Mouse (Mus musculus) cerebellum, adult 2 months (tissue): ENCODE data around the gene Tnrc6b. TPM values are rescaled to one million over a fixed set of nuclear protein-coding genes. Genes with fewer than 3 reads are reported as not detected.

Experiments used
- DNase-seq, 2 experiments: peaks; one replicate each; pipeline ENCODE4 v3.0.0; 2021
- H3K27ac ChIP-seq: fragments of 200-500 bp; 2 replicates; pipeline ENCODE4 v1.5.1; 2012; ENCODE audit warnings: low read length, control low read depth, inconsistent platforms; ENCODE audit not compliant: insufficient read depth
- H3K27me3 ChIP-seq: fragments of 200-500 bp; 2 replicates; pipeline ENCODE4 v1.6.1; 2012; ENCODE audit warnings: inconsistent platforms, mild to moderate bottlenecking, low read length, moderate library complexity; ENCODE audit not compliant: control insufficient read depth, insufficient read depth
- H3K4me1 ChIP-seq: fragments of 200-500 bp; 2 replicates; pipeline ENCODE4 v1.6.1; 2011; ENCODE audit warnings: low read length; ENCODE audit not compliant: control insufficient read depth, insufficient read depth
- H3K4me3 ChIP-seq: fragments of 200-500 bp; replicated peaks from 2 replicates; pipeline ENCODE3; 2011; ENCODE audit warnings: mild to moderate bottlenecking, low read depth, low read length, control low read depth; ENCODE audit not compliant: insufficient read depth
- CTCF ChIP-seq: fragments of 200-500 bp; IDR thresholded peaks from 2 replicates; pipeline ENCODE4 v1.5.1; 2011; ENCODE audit warnings: low read depth, mild to moderate bottlenecking, control low read depth, low read length, moderate library complexity, borderline replicate concordance; ENCODE audit not compliant: insufficient read depth
- POLR2A ChIP-seq: fragments of 200-500 bp; IDR thresholded peaks from 2 replicates; pipeline ENCODE4 v1.6.1; 2011; ENCODE audit warnings: low read length, control low read depth, borderline replicate concordance; ENCODE audit not compliant: insufficient read depth
- WGBS: fragments of 180-500 bp; shearing (Covaris S2); methylation state at CpG from one replicate; pipeline ENCODE4 v1.1.7; 2018; 5-methylcytosine and 5-hydroxymethylcytosine counted together
- polyA plus RNA-seq: library from polyadenylated mRNA; depleted of rRNA; stranded (reverse); fragments of >200 nt; gene quantifications from 2 replicates; pipeline ENCODE4 v1.2.3, GENCODE M21; 2012

The Tnrc6b gene
- polyA plus RNA-seq, 1 experiment: 32.5 TPM

GRCm38 (mm10) chr15:80716631-80717135, 5.6 kb downstream of the Tnrc6b start:
- H3K27ac ChIP-seq: no peak overlapping the region; the same call in 1 of the 2 replicates
- WGBS: 74% methylated on average over 8 of the region's 8 CpGs
- DNase-seq: no peak
- no peak overlapping the region for H3K4me3 ChIP-seq
- TF ChIP-seq CTCF (no peak), POLR2A (no peak)
- H3K4me1 ChIP-seq: peaks cover 7% of the 10 kb centered on the region
- H3K27me3 ChIP-seq: no peaks in the 10 kb centered on the region

- WGBS: 7% methylated on average over 1 of the region's 1 CpGs
- peak in 1 of 2 experiments; percentile 47 for DNase-seq
- H3K27ac ChIP-seq: no peak overlapping the region
Measured at GRCm38 (mm10) chr15:80717431-80717830, 6.3 kb downstream of the Tnrc6b start.

GRCm38 (mm10) chr15:80720249-80720648, 9.1 kb downstream of the Tnrc6b start:
- 0 out of 2 replicates have a peak overlapping the region, but pooled peaks have one; percentile 43 for H3K27ac ChIP-seq
- no peak for DNase-seq
- no peaks in the 10 kb centered on the region for H3K27me3 ChIP-seq
- TF ChIP-seq CTCF: no peak
- no peak for TF ChIP-seq POLR2A
- no peak overlapping the region for H3K4me3 ChIP-seq
- peaks cover 7% of the 10 kb centered on the region for H3K4me1 ChIP-seq
- 33% methylated on average over 5 of the region's 5 CpGs for WGBS

More at GRCm38 (mm10) chr15:80717431-80717830, 6.3 kb downstream of the Tnrc6b start:
- Histone ChIP-seq H3K27me3 (no peaks in the 10 kb centered on the region), H3K4me1 (peaks cover 7% of the 10 kb centered on the region), H3K4me3 (no peak overlapping the region)
- TF ChIP-seq POLR2A: no peak
- no peak for TF ChIP-seq CTCF

GRCm38 (mm10) chr15:80721861-80722260, 10.7 kb downstream of the Tnrc6b start:
- no peak overlapping the region for H3K27ac ChIP-seq
- peaks cover 7% of the 10 kb centered on the region for H3K4me1 ChIP-seq

GRCm38 (mm10) chr15:80722366-80722765, 11.3 kb downstream of the Tnrc6b start:
- Histone ChIP-seq H3K27ac (no peak overlapping the region), H3K4me3 (no peak overlapping the region), H3K27me3 (no peaks in the 10 kb centered on the region), H3K4me1 (peaks cover 7% of the 10 kb centered on the region)
- no peak for TF ChIP-seq CTCF
- no peak for TF ChIP-seq POLR2A
- 60% methylated on average over 3 of the region's 3 CpGs for WGBS
- no peak for DNase-seq

More at GRCm38 (mm10) chr15:80721861-80722260, 10.7 kb downstream of the Tnrc6b start:
- TF ChIP-seq POLR2A: no peak
- no peak for TF ChIP-seq CTCF
- DNase-seq: no peak
- Histone ChIP-seq H3K27me3 (no peaks in the 10 kb centered on the region), H3K4me3 (no peak overlapping the region)
- WGBS: 83% methylated on average over 6 of the region's 6 CpGs

GRCm38 (mm10) chr15:80729477-80729876, 18.4 kb downstream of the Tnrc6b start:
- no peaks in the 10 kb centered on the region for H3K27me3 ChIP-seq
- 76% methylated on average over 2 of the region's 2 CpGs for WGBS
- DNase-seq: no peak
- TF ChIP-seq POLR2A (no peak), CTCF (no peak)
- H3K4me1 ChIP-seq: peaks cover 3% of the 10 kb centered on the region; the same call in 1 of the 2 replicates
- no peak overlapping the region for H3K27ac ChIP-seq
- H3K4me3 ChIP-seq: no peak overlapping the region

GRCm38 (mm10) chr15:80731043-80731442, 19.9 kb downstream of the Tnrc6b start:
- Histone ChIP-seq H3K4me3 (no peak overlapping the region), H3K27me3 (no peaks in the 10 kb centered on the region), H3K27ac (no peak overlapping the region), H3K4me1 (peaks cover 3% of the 10 kb centered on the region; the same call in 1 of the 2 replicates)
- no peak for DNase-seq
- TF ChIP-seq CTCF: no peak
- 97% methylated on average over 1 of the region's 1 CpGs for WGBS

- WGBS: 85% methylated on average over 3 of the region's 3 CpGs
Measured at GRCm38 (mm10) chr15:80731511-80731910, 20.4 kb downstream of the Tnrc6b start.

More at GRCm38 (mm10) chr15:80731511-80731910, 20.4 kb downstream of the Tnrc6b start:
- DNase-seq: no peak
- no peak overlapping the region for H3K4me3 ChIP-seq
- no peak for TF ChIP-seq CTCF
- no peak for TF ChIP-seq POLR2A
- H3K4me1 ChIP-seq: peaks cover 3% of the 10 kb centered on the region; the same call in 1 of the 2 replicates
- no peaks in the 10 kb centered on the region for H3K27me3 ChIP-seq
- H3K27ac ChIP-seq: no peak overlapping the region
